Mouse (Mus musculus): Measurements from ENCODE around the gene Asna1.

The Asna1 gene

DNA sequence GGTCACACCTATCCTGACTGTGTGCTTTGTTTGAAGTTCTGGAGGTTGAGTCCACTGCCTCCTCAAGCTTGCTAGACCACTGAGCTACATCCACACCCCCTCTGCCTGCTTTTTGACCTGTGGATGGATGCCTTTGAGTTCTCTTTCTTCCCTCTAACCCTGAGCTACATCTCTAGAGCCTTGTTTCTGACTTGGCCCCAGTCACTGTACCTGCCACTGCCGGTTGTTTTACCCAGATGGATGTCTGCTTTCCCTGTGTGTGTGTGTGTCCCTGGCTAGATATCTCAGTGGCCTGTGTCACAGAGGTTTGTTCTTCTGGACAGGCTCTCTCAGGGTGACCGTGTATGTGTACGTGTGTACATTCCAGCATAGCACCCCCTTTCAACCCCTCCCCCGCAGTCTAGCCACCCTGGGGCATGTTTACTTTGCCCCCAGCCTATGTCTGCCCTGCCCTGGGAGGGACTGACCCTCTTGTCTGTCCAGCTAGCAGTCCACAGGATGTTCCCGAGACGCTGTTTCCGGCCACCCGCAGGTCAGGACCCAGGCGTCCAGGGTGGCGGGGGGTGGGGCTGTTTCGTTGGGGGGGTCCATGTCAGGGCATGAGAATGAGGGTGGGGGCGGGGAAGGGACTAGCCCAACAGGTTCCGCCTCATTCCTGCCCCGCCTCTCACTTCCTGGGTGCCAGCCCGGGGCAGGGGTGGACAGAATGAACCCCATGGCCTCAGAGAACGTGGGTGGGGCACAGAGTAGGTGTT lies 40.6 kb downstream of the Asna1 start:
- peaks cover 8% of the 10 kb centered on the region; the same call in 1 of the 2 replicates for H3K36me3 ChIP-seq (ENCODE audit: insufficient read depth, low read length)
- peaks cover 91% of the 10 kb centered on the region for H3K4me1 ChIP-seq (replicated peaks; ENCODE audit: low read depth, low read length)
- H3K9me3 ChIP-seq (ENCODE audit: low read length) = no peaks in the 10 kb centered on the region
- H3K27me3 ChIP-seq (ENCODE audit: insufficient read depth, low read length) = no peaks in the 10 kb centered on the region
- peak overlapping the region; percentile 91 for H3K4me3 ChIP-seq (replicated peaks; ENCODE audit: low read length)
- no peak for TF ChIP-seq CTCF (conservative IDR thresholded peaks at IDR 0.05; ENCODE audit: low read length)
- no peak for TF ChIP-seq NANOG (IDR thresholded peaks at IDR 0.05; ENCODE audit: borderline replicate concordance, low read length)
- TF ChIP-seq POU5F1 (IDR thresholded peaks at IDR 0.05; ENCODE audit: borderline replicate concordance, low read length) = no peak

- no peak for TF ChIP-seq NANOG (IDR thresholded peaks at IDR 0.05; ENCODE audit: borderline replicate concordance, low read length)
- no peak for TF ChIP-seq CTCF (conservative IDR thresholded peaks at IDR 0.05; ENCODE audit: low read length)
- TF ChIP-seq POU5F1 (IDR thresholded peaks at IDR 0.05; ENCODE audit: borderline replicate concordance, low read length) = no peak
- Histone ChIP-seq H3K4me3 (replicated peaks; ENCODE audit: low read length) (peak overlapping the region; percentile 39), H3K4me1 (replicated peaks; ENCODE audit: low read depth, low read length) (peaks cover 82% of the 10 kb centered on the region), H3K9me3 (ENCODE audit: low read length) (no peaks in the 10 kb centered on the region), H3K36me3 (ENCODE audit: insufficient read depth, low read length) (peaks cover 8% of the 10 kb centered on the region; the same call in 1 of the 2 replicates), H3K27me3 (ENCODE audit: insufficient read depth, low read length) (no peaks in the 10 kb centered on the region)
Measured at GRCm38 (mm10) chr8:84982499-84983011, 42.5 kb downstream of the Asna1 start.

DNA sequence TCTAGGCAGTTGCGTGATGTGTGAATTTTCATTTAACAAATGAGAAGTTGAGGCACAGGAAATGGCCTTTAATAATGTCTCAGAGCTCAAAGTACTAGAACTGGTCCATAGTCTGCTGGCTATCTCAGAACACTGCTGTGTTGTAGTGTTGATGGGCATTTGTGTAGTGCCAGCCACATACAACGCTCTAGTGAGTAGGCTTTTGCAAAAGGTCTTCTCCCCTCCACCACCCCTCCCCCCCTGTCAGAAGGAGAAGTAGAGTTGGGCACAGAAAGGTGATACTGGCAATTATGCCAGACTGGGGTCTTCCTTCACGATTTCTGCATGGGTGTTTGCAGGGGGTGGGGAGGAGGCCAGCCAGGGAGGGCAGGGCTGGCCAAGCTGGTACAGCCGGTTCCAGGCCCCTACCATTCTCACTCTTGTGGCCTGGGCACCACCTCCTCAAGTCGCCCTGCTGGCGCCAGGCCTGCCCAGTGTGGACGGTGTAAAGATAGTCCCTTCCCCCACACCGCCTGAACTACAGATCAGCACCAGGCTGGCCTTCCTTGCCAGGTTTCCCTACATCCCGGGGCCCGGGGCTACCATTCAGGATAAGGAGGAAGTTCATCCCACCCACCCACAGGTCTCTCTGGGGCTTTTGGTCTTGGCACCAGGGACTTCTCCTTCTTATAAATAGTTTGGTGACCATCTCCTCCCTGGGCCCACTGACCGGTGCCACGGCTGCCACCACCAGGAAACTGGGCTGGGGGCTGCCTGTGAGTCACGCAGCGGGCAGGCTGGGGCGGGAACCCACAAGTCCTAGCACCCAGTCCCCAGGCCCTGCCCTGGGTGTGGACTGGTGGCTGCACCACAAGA lies 43.2 kb downstream of the Asna1 start:
- H3K9me3 ChIP-seq (ENCODE audit: low read length) = no peaks in the 10 kb centered on the region
- peaks cover 13% of the 10 kb centered on the region; the same call in 1 of the 2 replicates for H3K36me3 ChIP-seq (ENCODE audit: insufficient read depth, low read length)
- peak overlapping the region; percentile 39 for H3K4me3 ChIP-seq (replicated peaks; ENCODE audit: low read length)
- TF ChIP-seq CTCF (conservative IDR thresholded peaks at IDR 0.05; ENCODE audit: low read length) = no peak
- TF ChIP-seq NANOG (IDR thresholded peaks at IDR 0.05; ENCODE audit: borderline replicate concordance, low read length) = no peak
- TF ChIP-seq POU5F1 (IDR thresholded peaks at IDR 0.05; ENCODE audit: borderline replicate concordance, low read length) = no peak
- H3K27me3 ChIP-seq (ENCODE audit: insufficient read depth, low read length) = no peaks in the 10 kb centered on the region
- H3K4me1 ChIP-seq (replicated peaks; ENCODE audit: low read depth, low read length) = peaks cover 75% of the 10 kb centered on the region

GRCm38 (mm10) chr8:84980622-84981358 lies 44.3 kb downstream of the Asna1 start:
- H3K4me1 ChIP-seq (replicated peaks; ENCODE audit: low read depth, low read length) = peaks cover 68% of the 10 kb centered on the region
- H3K9me3 ChIP-seq (ENCODE audit: low read length) = no peaks in the 10 kb centered on the region
- no peaks in the 10 kb centered on the region for H3K27me3 ChIP-seq (ENCODE audit: insufficient read depth, low read length)
- TF ChIP-seq CTCF (conservative IDR thresholded peaks at IDR 0.05; ENCODE audit: low read length) (no peak), POU5F1 (IDR thresholded peaks at IDR 0.05; ENCODE audit: borderline replicate concordance, low read length) (no peak), NANOG (IDR thresholded peaks at IDR 0.05; ENCODE audit: borderline replicate concordance, low read length) (no peak)
- peaks cover 13% of the 10 kb centered on the region; the same call in 1 of the 2 replicates for H3K36me3 ChIP-seq (ENCODE audit: insufficient read depth, low read length)
- peak overlapping the region; percentile 91 for H3K4me3 ChIP-seq (replicated peaks; ENCODE audit: low read length)

- Histone ChIP-seq H3K9me3 (ENCODE audit: low read length) (no peaks in the 10 kb centered on the region), H3K4me1 (replicated peaks; ENCODE audit: low read depth, low read length) (peaks cover 70% of the 10 kb centered on the region), H3K4me3 (replicated peaks; ENCODE audit: low read length) (peak overlapping the region; percentile 91), H3K27me3 (ENCODE audit: insufficient read depth, low read length) (no peaks in the 10 kb centered on the region), H3K36me3 (ENCODE audit: insufficient read depth, low read length) (peaks cover 13% of the 10 kb centered on the region; the same call in 1 of the 2 replicates)
- no peak for TF ChIP-seq CTCF (conservative IDR thresholded peaks at IDR 0.05; ENCODE audit: low read length)
- TF ChIP-seq POU5F1 (IDR thresholded peaks at IDR 0.05; ENCODE audit: borderline replicate concordance, low read length) = no peak
- no peak for TF ChIP-seq NANOG (IDR thresholded peaks at IDR 0.05; ENCODE audit: borderline replicate concordance, low read length)
Measured at GRCm38 (mm10) chr8:84979599-84980421, 45.3 kb downstream of the Asna1 start.

GRCm38 (mm10) chr8:84978248-84978940 lies 46.7 kb downstream of the Asna1 start, which contains the start of gene Junb:
TSS of gene Junb (minus strand) at chr8:84978718.
- no peaks in the 10 kb centered on the region for H3K9me3 ChIP-seq (ENCODE audit: low read length)
- no peak for TF ChIP-seq NANOG (IDR thresholded peaks at IDR 0.05; ENCODE audit: borderline replicate concordance, low read length)
- no peak for TF ChIP-seq CTCF (conservative IDR thresholded peaks at IDR 0.05; ENCODE audit: low read length)
- TF ChIP-seq POU5F1 (IDR thresholded peaks at IDR 0.05; ENCODE audit: borderline replicate concordance, low read length) = no peak
- peak within 1 kb of the TSS; percentile 91 for H3K4me3 ChIP-seq (replicated peaks; ENCODE audit: low read length)

More at GRCm38 (mm10) chr8:84978248-84978940, 46.7 kb downstream of the Asna1 start, which contains the start of gene Junb:
- H3K4me1 ChIP-seq (replicated peaks; ENCODE audit: low read depth, low read length) = peaks cover 68% of the 10 kb centered on the region
- no peaks in the 10 kb centered on the region for H3K27me3 ChIP-seq (ENCODE audit: insufficient read depth, low read length)
- peaks cover 16% of the 10 kb centered on the region for H3K36me3 ChIP-seq (ENCODE audit: insufficient read depth, low read length)
